Mouse (Mus musculus) liver, embryonic 15.5 days (tissue): ENCODE results near the gene Fam83f. TPM values are rescaled to one million over a fixed set of nuclear protein-coding genes. Genes with fewer than 3 reads are reported as not detected.
A peak's percentile ranks its signal among the peaks of the same experiment; 100 is the strongest.

ENCODE experiments used
- ATAC-seq: fragments of 200-750 bp; cut with Nextera tagmentation; 2 replicates; pipeline ENCODE4 v1.8.0; 2017; ENCODE audit warnings: moderate number of reproducible peaks, mild to moderate bottlenecking, moderate library complexity; ENCODE audit not compliant: insufficient read depth
- H3K27ac ChIP-seq: fragments of 300-500 bp; sonication (generic); replicated peaks from 2 replicates; pipeline ENCODE4 v1.5.1; 2015; ENCODE audit warnings: mild to moderate bottlenecking, inconsistent platforms
- H3K27me3 ChIP-seq: fragments of 300-500 bp; sonication (generic); 2 replicates; pipeline ENCODE4 v1.6.1; 2015; ENCODE audit warnings: mild to moderate bottlenecking, inconsistent platforms
- H3K36me3 ChIP-seq: fragments of 300-500 bp; sonication (generic); replicated peaks from 2 replicates; pipeline ENCODE4 v1.6.1; 2015; ENCODE audit warnings: moderate library complexity, mild to moderate bottlenecking, inconsistent platforms
- H3K4me1 ChIP-seq: fragments of 300-500 bp; sonication (generic); replicated peaks from 2 replicates; pipeline ENCODE4 v1.6.1; 2015; ENCODE audit warnings: inconsistent platforms
- H3K4me2 ChIP-seq: fragments of 300-500 bp; sonication (generic); 2 replicates; pipeline ENCODE4 v1.6.1; 2015; ENCODE audit warnings: moderate library complexity, mild to moderate bottlenecking, inconsistent platforms
- H3K4me3 ChIP-seq: fragments of 300-500 bp; sonication (generic); replicated peaks from 2 replicates; pipeline ENCODE4 v1.5.1; 2015; ENCODE audit warnings: mild to moderate bottlenecking, inconsistent platforms
- H3K9ac ChIP-seq: fragments of 300-500 bp; sonication (generic); 2 replicates; pipeline ENCODE4 v1.6.1; 2015; ENCODE audit warnings: moderate library complexity, mild to moderate bottlenecking, inconsistent platforms
- H3K9me3 ChIP-seq: fragments of 300-500 bp; sonication (generic); replicated peaks from 2 replicates; pipeline ENCODE4 v1.6.1; 2016; ENCODE audit warnings: inconsistent platforms
- WGBS: fragments of 180-500 bp; shearing (Covaris S2); methylation state at CpG from one replicate; pipeline ENCODE4 v1.1.7; 2015; ENCODE audit warnings: mixed read lengths; ENCODE audit not compliant: insufficient replicate concordance; 5-methylcytosine and 5-hydroxymethylcytosine counted together
- polyA plus RNA-seq: library from polyadenylated mRNA; unstranded; fragments of >200 nt; fragmentation: Nextera tagmentation; extraction: Ambion mirVana; gene quantifications from 2 replicates; pipeline ENCODE4 v1.2.1, GENCODE M21; 2015

Fam83f gene
- polyA plus RNA-seq, 1 experiment from 2014 or later, result 3.7 TPM

- peaks cover 28% of the 10 kb centered on the region for H3K27me3 ChIP-seq
- WGBS, result 64% methylated on average over 3 of the region's 3 CpGs
- no peaks in the 10 kb centered on the region; the same call in 1 of the 2 replicates for H3K36me3 ChIP-seq
- H3K4me3 ChIP-seq, result no peak overlapping the region
- H3K27ac ChIP-seq, result no peak overlapping the region
- H3K9me3 ChIP-seq, result no peaks in the 10 kb centered on the region
- no peak overlapping the region for H3K4me2 ChIP-seq
- H3K4me1 ChIP-seq, result peaks cover 14% of the 10 kb centered on the region
- no peak overlapping the region for H3K9ac ChIP-seq
- no peak for ATAC-seq
Measured at GRCm38 (mm10) chr15:80639874-80640273, 31.8 kb upstream of the Fam83f start.

DNA sequence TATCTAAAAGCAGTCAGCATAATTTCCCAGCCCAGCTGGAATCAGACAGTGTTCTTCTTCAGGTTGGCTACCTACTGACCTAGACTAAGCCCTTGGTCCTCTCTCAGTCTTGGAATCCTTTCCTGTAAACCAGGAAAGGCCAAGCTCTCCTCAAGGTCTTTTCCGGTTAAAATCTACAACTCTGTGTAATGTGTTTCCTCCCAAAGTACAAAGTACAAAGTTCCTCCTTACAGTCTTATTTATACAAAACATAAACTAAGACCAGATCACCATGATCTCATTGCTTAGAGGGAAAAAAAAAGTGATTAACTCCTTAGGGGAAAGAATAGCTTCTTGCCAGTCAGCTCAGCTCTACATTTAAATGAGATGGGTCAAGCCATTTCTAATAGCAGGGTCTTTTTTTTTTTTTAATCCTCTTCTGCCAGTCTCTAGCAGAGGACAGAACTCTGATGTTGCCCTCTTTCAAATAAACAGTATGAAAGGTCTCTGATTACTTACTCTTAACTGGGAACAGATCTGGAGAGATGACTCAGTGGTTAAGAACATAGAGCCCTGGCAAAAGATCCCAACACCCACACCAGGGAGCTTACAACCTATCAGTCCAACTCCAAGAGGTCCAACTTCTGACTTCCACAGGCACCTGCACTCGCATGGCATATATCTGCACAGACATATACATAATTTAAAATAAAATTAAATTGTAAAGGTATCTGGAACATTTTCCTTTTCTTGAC, 29.8 kb upstream of the Fam83f start:
- Histone ChIP-seq H3K36me3 (no peaks in the 10 kb centered on the region; the same call in 1 of the 2 replicates), H3K9ac (no peak overlapping the region), H3K27me3 (peaks cover 11% of the 10 kb centered on the region), H3K9me3 (no peaks in the 10 kb centered on the region), H3K27ac (no peak overlapping the region), H3K4me3 (no peak overlapping the region), H3K4me1 (peaks cover 15% of the 10 kb centered on the region), H3K4me2 (no peak overlapping the region)
- 60% methylated on average over 2 of the region's 2 CpGs for WGBS
- no peak for ATAC-seq

DNA sequence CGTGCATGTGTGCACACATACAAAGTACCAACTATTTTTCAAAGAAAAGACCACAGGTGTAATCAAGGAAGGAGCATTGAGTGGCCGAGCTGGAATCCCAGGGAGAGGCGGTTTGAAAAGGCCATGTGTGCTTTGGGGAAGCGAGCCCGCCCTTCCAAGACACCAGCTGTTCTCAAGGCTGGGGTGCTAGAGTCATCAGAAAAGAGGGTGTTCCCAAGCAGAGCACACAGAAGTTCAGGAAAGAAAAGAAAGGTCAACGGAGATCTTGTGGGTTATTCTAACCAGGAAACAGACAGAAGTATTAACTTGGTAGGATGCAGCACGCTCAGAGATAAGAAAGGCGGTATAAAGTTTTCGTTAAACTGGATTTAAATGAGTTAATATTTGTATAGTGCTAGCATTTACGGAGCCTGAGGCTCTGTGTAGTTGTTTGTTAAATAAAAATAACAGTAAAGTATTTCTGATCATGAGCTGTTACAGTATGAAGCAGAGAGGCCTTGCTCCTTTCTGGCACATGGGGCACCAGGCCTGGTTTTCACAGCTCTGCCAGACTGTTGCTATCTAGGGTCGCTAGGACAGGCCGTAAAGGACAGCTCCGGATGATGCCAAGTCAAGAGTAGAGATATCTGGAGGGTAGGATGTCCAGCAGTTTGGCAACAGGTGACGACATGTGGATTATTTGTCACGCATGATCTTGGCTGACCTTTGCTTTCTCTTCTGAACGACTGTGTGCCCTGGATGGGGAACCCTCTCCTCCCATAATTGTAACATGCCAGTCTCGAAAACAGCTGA, 26.4 kb upstream of the Fam83f start:
- Histone ChIP-seq H3K27me3 (no peaks in the 10 kb centered on the region), H3K9me3 (no peaks in the 10 kb centered on the region), H3K27ac (no peak overlapping the region), H3K4me3 (no peak overlapping the region), H3K36me3 (0 out of 2 replicates have a peak, but pooled peaks cover 2% of the 10 kb centered on the region), H3K9ac (no peak overlapping the region), H3K4me1 (peaks cover 7% of the 10 kb centered on the region; the same call in 1 of the 2 replicates), H3K4me2 (no peak overlapping the region)
- 72% methylated on average over 17 of the region's 17 CpGs for WGBS
- ATAC-seq, result no peak

DNA sequence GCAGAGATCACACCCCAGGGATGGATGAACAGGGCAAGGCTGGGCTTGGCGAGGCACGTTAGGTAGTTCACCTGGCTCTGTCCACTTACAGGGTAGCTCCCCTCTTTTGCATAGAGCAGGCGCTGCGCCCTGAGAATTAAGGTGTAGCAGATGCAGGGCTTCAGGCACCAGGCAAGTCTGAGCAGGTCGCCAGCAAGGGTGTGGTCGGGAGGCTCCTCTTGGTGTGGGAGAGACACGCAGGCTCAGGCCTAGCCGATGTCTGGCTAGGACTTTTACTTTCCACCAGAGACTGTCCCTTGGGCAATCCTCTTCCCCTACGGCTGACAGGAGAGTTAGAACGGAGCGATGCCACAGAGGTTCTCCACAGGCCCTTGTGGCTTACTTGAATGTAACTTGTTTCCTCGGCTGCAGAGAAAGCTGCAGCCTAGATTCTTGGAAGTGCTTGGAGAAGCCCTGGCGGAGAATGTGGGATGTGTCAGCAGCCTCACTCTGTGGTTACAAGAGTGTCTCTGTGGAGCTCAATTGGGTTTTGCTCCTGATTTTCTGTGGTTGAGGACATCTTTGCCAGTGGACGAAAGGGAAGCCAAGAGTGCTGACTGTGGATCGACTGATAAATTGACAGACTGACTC, 22.6 kb upstream of the Fam83f start:
- ATAC-seq, result no peak
- Histone ChIP-seq H3K27ac (no peak overlapping the region), H3K9ac (no peak overlapping the region)

DNA sequence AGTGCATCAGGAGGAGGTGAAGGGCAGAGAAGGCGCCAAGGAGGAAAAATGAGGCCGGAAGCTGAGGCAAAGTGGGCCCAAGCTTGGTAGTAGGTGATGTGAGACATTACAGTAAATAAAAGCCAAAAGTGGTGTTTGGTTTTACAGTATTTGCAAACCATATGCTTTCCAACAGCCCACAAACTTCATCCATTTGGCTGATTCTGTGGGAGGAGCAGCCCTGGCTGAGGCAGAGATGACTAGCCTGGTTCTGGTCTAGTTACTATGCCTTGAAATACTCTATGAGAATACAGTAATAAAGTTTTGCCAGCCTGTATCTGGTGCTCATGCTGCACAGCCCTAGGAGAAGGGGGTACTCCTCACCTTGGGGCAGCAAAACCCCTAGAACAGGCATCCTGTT, 21.2 kb upstream of the Fam83f start:
- no peak overlapping the region for H3K4me2 ChIP-seq
- H3K4me1 ChIP-seq, result 0 out of 2 replicates have a peak, but pooled peaks cover 2% of the 10 kb centered on the region
- H3K36me3 ChIP-seq, result 0 out of 2 replicates have a peak, but pooled peaks cover 2% of the 10 kb centered on the region
- H3K9me3 ChIP-seq, result no peaks in the 10 kb centered on the region
- H3K4me3 ChIP-seq, result no peak overlapping the region
- ATAC-seq, result no peak
- H3K27ac ChIP-seq, result no peak overlapping the region
- H3K9ac ChIP-seq, result no peak overlapping the region
- WGBS, result 55% methylated on average over 2 of the region's 2 CpGs
- 0 out of 2 replicates have a peak, but pooled peaks cover 11% of the 10 kb centered on the region for H3K27me3 ChIP-seq

More for the DNA sequence above, 22.6 kb upstream of the Fam83f start:
- no peak overlapping the region for H3K4me3 ChIP-seq
- 57% methylated on average over 15 of the region's 15 CpGs for WGBS
- H3K4me2 ChIP-seq, result no peak overlapping the region
- H3K4me1 ChIP-seq, result 0 out of 2 replicates have a peak, but pooled peaks cover 3% of the 10 kb centered on the region
- H3K9me3 ChIP-seq, result no peaks in the 10 kb centered on the region
- 0 out of 2 replicates have a peak, but pooled peaks cover 2% of the 10 kb centered on the region for H3K36me3 ChIP-seq
- 0 out of 2 replicates have a peak, but pooled peaks cover 5% of the 10 kb centered on the region for H3K27me3 ChIP-seq

DNA sequence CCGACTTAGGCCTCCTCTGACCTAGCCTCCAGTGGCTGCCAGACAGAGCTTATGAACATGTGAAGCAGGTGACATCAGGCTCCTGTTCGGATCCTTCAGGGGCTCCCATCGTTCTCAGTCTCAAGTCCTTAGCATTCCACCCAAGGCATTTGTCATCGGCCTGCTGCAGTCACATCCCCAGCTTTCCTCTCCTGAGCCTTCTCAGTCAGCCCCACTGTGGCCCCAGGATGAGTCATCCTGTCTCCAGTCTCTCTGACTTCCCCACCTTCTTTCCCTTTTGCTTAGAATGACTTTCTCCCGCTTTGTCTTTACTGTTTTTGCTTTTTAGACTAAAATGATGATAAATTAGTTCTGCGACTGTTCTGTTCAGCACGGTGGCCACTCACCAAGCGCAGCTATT, 17.8 kb upstream of the Fam83f start:
- H3K27me3 ChIP-seq, result peaks cover 15% of the 10 kb centered on the region; the same call in 1 of the 2 replicates
- ATAC-seq, result no peak
- H3K4me1 ChIP-seq, result no peaks in the 10 kb centered on the region
- no peaks in the 10 kb centered on the region for H3K36me3 ChIP-seq
- H3K9me3 ChIP-seq, result no peaks in the 10 kb centered on the region
- WGBS, result 51% methylated on average over 8 of the region's 8 CpGs
- H3K27ac ChIP-seq, result no peak overlapping the region
- H3K9ac ChIP-seq, result no peak overlapping the region
- H3K4me3 ChIP-seq, result no peak overlapping the region
- no peak overlapping the region for H3K4me2 ChIP-seq

GRCm38 (mm10) chr15:80658815-80659471, 12.7 kb upstream of the Fam83f start:
- H3K4me1 ChIP-seq, result no peaks in the 10 kb centered on the region
- no peak for ATAC-seq
- no peaks in the 10 kb centered on the region for H3K36me3 ChIP-seq
- H3K9ac ChIP-seq, result no peak overlapping the region
- no peak overlapping the region for H3K4me3 ChIP-seq
- H3K27ac ChIP-seq, result no peak overlapping the region
- no peak overlapping the region for H3K4me2 ChIP-seq
- no peaks in the 10 kb centered on the region for H3K9me3 ChIP-seq
- 52% methylated on average over 6 of the region's 6 CpGs for WGBS
- peaks cover 36% of the 10 kb centered on the region for H3K27me3 ChIP-seq

DNA sequence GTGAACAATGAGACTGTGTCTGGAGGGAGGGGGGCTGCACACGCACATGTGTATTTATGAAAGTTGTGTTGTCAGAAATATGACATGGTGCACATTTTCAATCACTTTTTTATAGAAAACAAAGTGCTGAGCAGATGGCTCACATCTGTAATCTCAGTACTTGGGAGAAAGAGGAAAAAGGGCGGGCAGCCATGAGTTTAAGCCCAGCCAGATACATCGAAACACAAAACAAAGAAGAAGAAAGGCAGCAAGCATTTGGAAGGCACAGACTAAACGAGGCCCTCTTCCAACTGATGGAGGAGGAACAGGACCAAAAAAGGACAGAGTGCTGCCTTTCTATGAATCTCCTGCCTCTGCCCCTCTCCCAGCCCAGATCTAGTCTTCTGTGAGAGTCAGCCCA, 10.7 kb upstream of the Fam83f start:
- H3K36me3 ChIP-seq, result no peaks in the 10 kb centered on the region
- H3K4me2 ChIP-seq, result no peak overlapping the region
- no peak for ATAC-seq
- no peaks in the 10 kb centered on the region for H3K9me3 ChIP-seq
- no peak overlapping the region for H3K9ac ChIP-seq
- H3K4me1 ChIP-seq, result no peaks in the 10 kb centered on the region
- 40% methylated on average over 4 of the region's 4 CpGs for WGBS
- H3K4me3 ChIP-seq, result no peak overlapping the region
- H3K27ac ChIP-seq, result no peak overlapping the region
- H3K27me3 ChIP-seq, result peaks cover 30% of the 10 kb centered on the region

DNA sequence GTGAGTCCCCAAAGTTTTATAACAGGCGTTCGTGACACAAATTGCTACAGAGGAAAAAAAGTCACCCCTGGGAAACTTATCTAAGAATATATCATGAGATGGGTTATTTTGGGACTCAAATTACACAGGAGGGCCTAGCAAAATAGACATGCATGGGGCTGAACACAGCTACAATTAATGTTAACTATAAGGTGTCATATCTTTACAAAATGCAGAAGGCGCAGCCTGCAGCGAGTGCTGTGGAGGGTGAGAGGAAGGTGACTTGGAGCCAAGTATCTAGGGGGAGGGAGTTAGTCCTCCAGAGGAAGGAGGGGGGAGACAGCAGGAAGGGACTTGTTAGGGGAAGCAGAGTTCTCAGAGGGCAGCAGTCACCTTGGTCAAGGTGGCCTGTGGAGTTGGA, 7.2 kb upstream of the Fam83f start:
- Histone ChIP-seq H3K27ac (no peak overlapping the region), H3K4me2 (no peak overlapping the region), H3K27me3 (peaks cover 26% of the 10 kb centered on the region), H3K9ac (no peak overlapping the region), H3K36me3 (no peaks in the 10 kb centered on the region), H3K4me1 (no peaks in the 10 kb centered on the region), H3K4me3 (no peak overlapping the region), H3K9me3 (no peaks in the 10 kb centered on the region)
- WGBS, result 66% methylated on average over 4 of the region's 4 CpGs
- ATAC-seq, result no peak

DNA sequence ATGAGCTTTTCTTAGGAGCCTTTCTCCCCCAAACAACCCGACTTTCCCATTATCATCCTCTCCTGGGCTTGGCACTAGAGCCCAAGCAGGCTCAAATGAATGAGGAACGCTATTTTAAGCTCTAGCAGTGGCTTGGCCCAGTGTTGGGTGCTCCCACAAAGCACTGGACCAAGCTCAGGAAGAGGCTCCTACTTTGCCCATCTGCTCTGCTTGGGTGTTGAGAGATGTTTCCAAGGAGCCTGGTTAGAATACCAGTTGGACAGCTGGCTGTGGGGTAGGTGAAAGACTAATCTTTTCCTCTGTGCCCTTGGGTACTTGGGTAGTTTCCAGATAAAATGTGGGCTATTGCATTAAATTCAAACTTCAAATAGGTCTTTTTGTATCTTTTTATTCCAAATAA, 1.2 kb downstream of the Fam83f start:
- H3K9me3 ChIP-seq, result no peaks in the 10 kb centered on the region
- no peak overlapping the region for H3K4me3 ChIP-seq
- H3K9ac ChIP-seq, result no peak overlapping the region
- no peak overlapping the region for H3K27ac ChIP-seq
- no peak for ATAC-seq
- WGBS, result 33% methylated on average over 2 of the region's 2 CpGs
- H3K36me3 ChIP-seq, result no peaks in the 10 kb centered on the region
- H3K27me3 ChIP-seq, result peaks cover 64% of the 10 kb centered on the region
- H3K4me1 ChIP-seq, result peaks cover 23% of the 10 kb centered on the region
- peak overlapping the region; percentile 65; the same call in 1 of the 2 replicates for H3K4me2 ChIP-seq
